32 mouse cellular contexts compared by ENCODE assay signal in the genomic region with DNA sequence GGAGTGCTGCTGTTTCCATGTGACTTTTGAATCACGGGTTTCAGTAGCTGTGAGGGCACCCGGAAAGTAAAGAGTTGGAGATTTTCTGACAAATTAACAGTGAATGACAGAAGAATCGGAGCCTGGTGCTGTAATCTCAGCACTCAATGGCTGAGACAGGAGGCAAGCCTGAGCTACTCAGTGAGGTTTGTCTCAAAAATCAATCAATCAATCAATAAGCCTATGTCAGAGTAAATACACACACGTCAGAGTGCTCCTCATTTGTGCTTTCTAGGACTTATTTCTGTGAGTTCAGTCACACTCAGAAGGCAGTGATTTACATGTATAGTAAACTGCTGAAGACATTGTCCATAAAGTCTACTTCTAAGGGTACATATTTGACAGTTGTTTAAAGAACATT. TPM values are rescaled to one million over a fixed set of nuclear protein-coding genes. Genes with fewer than 3 reads are reported as not detected.
"Had no signal": no experiment of that assay in that cellular context is flagged by ENCODE, and none has a peak within 500 bp of the region (broad histone marks: within the 10 kb centered on the region; RNA-seq: fewer than 3 reads in every experiment).

No protein-coding gene starts in this region.

- H3K4me3 ChIP-seq: left cerebral cortex, adult 2 months; limb, embryonic 10.5 days; limb, embryonic 12.5 days; limb, embryonic 13.5 days; limb, embryonic 15.5 days; liver, embryonic 12.5 days; liver, embryonic 13.5 days; liver, embryonic 15.5 days; lung, embryonic 15.5 days; megakaryocyte, embryonic 14.5 days; midbrain, embryonic 10.5 days; midbrain, embryonic 12.5 days; midbrain, embryonic 13.5 days; midbrain, embryonic 15.5 days; myocyte; neural tube, embryonic 12.5 days had no signal

- DNase-seq: left cerebral cortex, postnatal 4 days; liver, embryonic 13.5 days; lung, adult 18-20 months; lung, adult 2 months; lung, embryonic 14.5 days; lung, postnatal 10 days; lung, postnatal 14 days; lung, postnatal 36 days; lung, postnatal 4 days; midbrain, embryonic 14.5 days had no signal

- H3K4me2 ChIP-seq: limb, embryonic 12.5 days; limb, embryonic 13.5 days; limb, embryonic 15.5 days; liver, embryonic 12.5 days; liver, embryonic 13.5 days; liver, embryonic 15.5 days; lung, embryonic 14.5 days; lung, embryonic 15.5 days; midbrain, embryonic 11.5 days; midbrain, embryonic 12.5 days; midbrain, embryonic 13.5 days; midbrain, embryonic 15.5 days; neural tube, embryonic 12.5 days had no signal

- H3K27me3 ChIP-seq: limb, embryonic 12.5 days; limb, embryonic 13.5 days; limb, embryonic 15.5 days; liver, embryonic 12.5 days; liver, embryonic 13.5 days; liver, embryonic 15.5 days; lung, embryonic 15.5 days; megakaryocyte, embryonic 14.5 days; midbrain, embryonic 12.5 days; midbrain, embryonic 13.5 days; midbrain, embryonic 15.5 days; neural tube, embryonic 12.5 days had no signal

- H3K9me3 ChIP-seq: limb, embryonic 10.5 days; limb, embryonic 12.5 days; limb, embryonic 13.5 days; limb, embryonic 15.5 days; liver, embryonic 12.5 days; liver, embryonic 13.5 days; liver, embryonic 15.5 days; lung, embryonic 15.5 days; megakaryocyte, embryonic 14.5 days; midbrain, embryonic 10.5 days; midbrain, embryonic 12.5 days; midbrain, embryonic 13.5 days; midbrain, embryonic 15.5 days; neural tube, embryonic 12.5 days had no signal

- H3K9ac ChIP-seq: limb, embryonic 12.5 days; limb, embryonic 13.5 days; limb, embryonic 15.5 days; liver, embryonic 12.5 days; liver, embryonic 13.5 days; liver, embryonic 14.5 days; liver, embryonic 15.5 days; lung, embryonic 14.5 days; lung, embryonic 15.5 days; midbrain, embryonic 12.5 days; midbrain, embryonic 13.5 days; midbrain, embryonic 15.5 days; neural tube, embryonic 12.5 days had no signal

- H3K4me1 ChIP-seq: limb, embryonic 10.5 days; limb, embryonic 15.5 days; liver, embryonic 12.5 days; liver, embryonic 13.5 days; liver, embryonic 15.5 days; lung, embryonic 15.5 days; midbrain, embryonic 10.5 days; midbrain, embryonic 12.5 days; midbrain, embryonic 13.5 days; midbrain, embryonic 15.5 days; neural tube, embryonic 12.5 days had no signal

- H3K27ac ChIP-seq: left cerebral cortex, adult 2 months; limb, embryonic 10.5 days; limb, embryonic 12.5 days; limb, embryonic 13.5 days; limb, embryonic 15.5 days; liver, embryonic 12.5 days; liver, embryonic 13.5 days; liver, embryonic 14.5 days; liver, embryonic 15.5 days; lung, embryonic 15.5 days; macrophage; midbrain, embryonic 10.5 days; midbrain, embryonic 12.5 days; midbrain, embryonic 13.5 days; midbrain, embryonic 15.5 days; neural tube, embryonic 12.5 days had no signal

- ATAC-seq: liver, embryonic 12.5 days; lung, postnatal 0 days; midbrain, embryonic 13.5 days; midbrain, embryonic 15.5 days; midbrain, embryonic 16.5 days had no signal

RNA-seq across cellular contexts. Expression of a gene that starts 30.6 kb away (rescaled TPM):
- total RNA-seq: megakaryocyte progenitor cell, adult 5-6 weeks; megakaryocyte-erythroid progenitor cell, adult 5-6 weeks had no signal
